Mouse (Mus musculus) granulocyte monocyte progenitor cell, adult 5-6 weeks (primary cell): ENCODE measurements around the gene Pramef25. TPM values are rescaled to one million over a fixed set of nuclear protein-coding genes. Genes with fewer than 3 reads are reported as not detected.
"Not testable (repeated sequence)": the region's sequence is repeated elsewhere in the genome, so short reads cannot be mapped to it uniquely, and the experiment has no call there.

Experiments
- ATAC-seq: replicated peaks from 2 replicates; pipeline ENCODE4 v1.8.0; 2016; ENCODE audit warnings: mild to moderate bottlenecking, moderate TSS enrichment, inconsistent platforms; ENCODE audit not compliant: poor library complexity, severe bottlenecking
- total RNA-seq, 2 experiments: library from RNA; stranded (forward) in 1 of 2; stranded (reverse) in 1 of 2; fragments of 200-712, 200-1000 nt in 1 of 2; fragments of >200 nt in 1 of 2; fragmentation: Nextera tagmentation in 1 of 2; gene quantifications; 2 replicates each; pipeline ENCODE4 v1.2.3; 2014 to 2017

Pramef25 gene
- total RNA-seq (2014; fragmentation: Nextera tagmentation) (not detected in 2 replicates), total RNA-seq (2017) (not detected in 2 replicates)

GRCm38 (mm10) chr4:143950916-143951315 is at the start of gene Pramef25:
Gene Pramef25 (minus strand): TSS chr4:143951016.
- not testable (repeated sequence) for ATAC-seq

DNA sequence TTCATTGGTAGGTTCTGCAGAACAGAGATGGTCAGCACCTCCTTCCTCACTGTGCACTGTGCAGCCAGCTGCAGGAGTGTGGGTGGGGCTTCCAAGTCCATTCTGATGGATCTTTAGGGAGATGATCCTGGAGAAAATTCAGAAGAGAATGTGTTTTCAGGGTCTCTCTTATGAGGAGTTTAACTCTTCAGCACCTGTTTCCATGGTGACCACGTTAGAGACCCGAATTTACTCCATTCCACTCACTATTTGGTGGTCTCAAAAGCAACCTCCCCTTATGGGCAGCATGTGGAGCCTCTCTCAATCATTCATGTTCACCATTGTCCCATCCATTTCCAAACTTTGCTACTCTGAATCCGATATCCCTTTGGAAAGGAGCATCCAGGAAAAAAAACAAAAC is 43.5 kb upstream of the Pramef25 start, which contains the start of gene Pramef17:
Pramef17 (minus strand) TSS at position 101 of the 400 bp plus-strand sequence.
- ATAC-seq: not testable (repeated sequence)

GRCm38 (mm10) chr4:143988126-143988525 is 37.3 kb upstream of the Pramef25 start:
- ATAC-seq: not testable (repeated sequence)

GRCm38 (mm10) chr4:143987475-143987941 is 36.7 kb upstream of the Pramef25 start:
- not testable (repeated sequence) for ATAC-seq

DNA sequence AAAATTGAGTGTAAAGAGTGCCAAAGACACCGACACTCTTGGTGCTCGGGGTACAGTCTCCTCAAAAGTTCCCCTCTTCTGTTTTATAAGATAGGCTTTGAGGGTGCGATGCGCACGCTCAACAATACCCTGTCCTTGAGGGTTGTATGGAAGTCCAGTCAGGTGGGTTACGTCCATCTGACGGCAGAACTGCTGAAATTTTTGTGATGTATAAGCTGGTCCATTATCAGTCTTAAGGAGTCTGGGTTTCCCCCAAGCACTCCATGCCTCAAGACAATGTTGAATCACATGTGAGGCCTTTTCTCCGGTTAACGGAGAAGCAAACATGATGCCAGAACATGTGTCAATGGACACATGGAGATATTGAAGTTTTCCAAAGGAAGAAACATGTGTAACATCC is 34.9 kb upstream of the Pramef25 start:
- ATAC-seq: not testable (repeated sequence)

DNA sequence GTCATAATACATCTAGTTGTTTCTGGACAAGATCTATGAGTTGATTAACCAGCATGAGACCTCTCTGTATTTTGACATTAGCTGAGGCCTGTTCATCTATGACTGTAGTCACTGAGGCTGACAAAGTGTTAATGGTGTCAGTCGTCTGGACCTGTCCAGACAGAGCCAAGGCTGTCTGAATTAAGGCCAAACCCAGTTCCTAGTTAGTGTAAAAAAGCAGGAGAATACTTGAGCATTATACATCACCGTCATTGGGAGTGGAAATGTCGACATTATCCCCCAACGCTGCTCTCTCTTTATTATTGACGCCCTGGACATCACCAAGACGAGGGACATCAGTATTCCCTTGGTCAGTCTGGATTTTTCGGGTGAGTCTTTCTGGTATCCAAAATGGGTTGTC is 34.3 kb upstream of the Pramef25 start:
- ATAC-seq: not testable (repeated sequence)

DNA sequence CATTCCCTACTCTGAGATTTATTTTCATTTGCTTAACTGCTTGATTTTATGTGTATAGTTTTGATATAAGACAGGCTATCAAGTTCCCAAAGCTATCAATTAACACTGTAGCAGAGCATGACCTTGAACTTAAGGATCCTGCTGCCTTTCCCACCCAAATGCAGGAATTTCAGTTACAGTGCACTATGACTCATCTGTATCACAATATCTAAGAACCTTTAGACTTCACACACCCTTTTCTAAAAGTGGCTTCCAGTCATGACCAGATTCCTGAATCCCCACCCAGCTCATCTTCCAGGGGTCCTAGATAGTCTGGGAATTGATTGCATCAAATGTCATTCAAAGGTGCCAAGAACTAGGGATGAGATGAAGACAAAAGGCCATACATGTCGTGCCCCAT is 32.6 kb upstream of the Pramef25 start:
- not testable (repeated sequence) for ATAC-seq

DNA sequence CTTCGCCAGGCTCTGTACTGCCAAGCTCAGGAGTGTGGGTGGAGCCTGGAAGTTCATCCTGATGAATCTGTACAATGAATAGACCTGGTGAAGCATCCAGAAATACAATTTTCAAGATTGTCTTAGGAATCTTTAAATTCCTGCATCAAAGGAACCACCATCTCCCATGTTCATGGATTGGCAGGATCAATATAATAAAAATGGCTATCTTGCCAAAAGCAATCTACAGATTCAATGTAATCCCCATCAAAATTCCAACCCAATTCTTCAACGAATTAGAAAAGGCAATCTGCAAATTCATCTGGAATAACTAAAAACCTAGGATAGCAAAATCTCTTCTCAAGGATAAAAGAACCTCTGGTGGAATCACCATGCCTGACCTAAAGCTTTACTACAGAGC is 16.0 kb upstream of the Pramef25 start, which contains the start of gene Gm13101:
Gm13101 (minus strand) TSS at position 101 of the 400 bp plus-strand sequence.
- ATAC-seq: not testable (repeated sequence)

DNA sequence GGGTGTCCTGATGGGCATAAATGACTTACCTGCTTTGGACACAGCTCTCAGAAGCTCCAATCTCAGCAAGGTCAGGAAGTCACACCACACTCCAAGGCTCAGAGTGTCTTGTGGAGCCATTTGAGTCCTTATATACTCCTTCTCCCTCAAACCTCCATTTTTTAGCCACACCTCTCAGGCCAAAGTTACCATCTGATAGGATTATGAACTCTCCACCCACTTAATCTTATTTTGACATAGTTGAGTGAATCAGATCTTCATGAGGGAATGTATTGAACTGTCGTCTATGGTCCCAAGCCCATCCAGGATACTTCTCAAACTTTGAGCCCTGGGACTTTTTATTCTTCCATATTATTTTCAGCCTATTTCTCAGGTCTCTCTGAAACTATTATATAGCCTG is 50.5 kb downstream of the Pramef25 start, which contains the start of gene Pramef6:
Pramef6 (minus strand) TSS at position 101 of the 400 bp plus-strand sequence.
- not testable (repeated sequence) for ATAC-seq

Other genes starting within 250 kb of the Pramef25 start
- not detected in 2 replicates for gene Gm13089, start 248.3 kb downstream of the Pramef25 start, total RNA-seq (2014; fragmentation: Nextera tagmentation)
- not detected in 2 replicates for gene Gm13089, start 248.3 kb downstream of the Pramef25 start, total RNA-seq (2017)
- not detected in 2 replicates for gene Gm13078, start 231.6 kb downstream of the Pramef25 start, total RNA-seq (2014; fragmentation: Nextera tagmentation)
- not detected in 2 replicates for gene Gm13078, start 231.6 kb downstream of the Pramef25 start, total RNA-seq (2017)
- not detected in 2 replicates for gene Gm13023, start 161.7 kb downstream of the Pramef25 start, total RNA-seq (2014; fragmentation: Nextera tagmentation)
- not detected in 2 replicates for gene Gm13023, start 161.7 kb downstream of the Pramef25 start, total RNA-seq (2017)
- not detected in 2 replicates for gene Gm13084, start 134.9 kb downstream of the Pramef25 start, total RNA-seq (2014; fragmentation: Nextera tagmentation)
- not detected in 2 replicates for gene Gm13084, start 134.9 kb downstream of the Pramef25 start, total RNA-seq (2017)
- not detected in 2 replicates for gene Gm13103, start 104.5 kb downstream of the Pramef25 start, total RNA-seq (2014; fragmentation: Nextera tagmentation)
- gene Gm13103, start 104.5 kb downstream of the Pramef25 start, total RNA-seq (2017): not detected in 2 replicates
- not detected in 2 replicates for gene Pramef6, start 50.6 kb downstream of the Pramef25 start, total RNA-seq (2014; fragmentation: Nextera tagmentation)
- gene Pramef6, start 50.6 kb downstream of the Pramef25 start, total RNA-seq (2017): not detected in 2 replicates
- gene Gm13101, start 15.9 kb upstream of the Pramef25 start, total RNA-seq (2014; fragmentation: Nextera tagmentation): not detected in 2 replicates
- not detected in 2 replicates for gene Gm13101, start 15.9 kb upstream of the Pramef25 start, total RNA-seq (2017)
- gene Pramef17, start 43.4 kb upstream of the Pramef25 start, total RNA-seq (2014; fragmentation: Nextera tagmentation): not detected in 2 replicates
- gene Pramef17, start 43.4 kb upstream of the Pramef25 start, total RNA-seq (2017): not detected in 2 replicates
- not detected in 2 replicates for gene Pramel4, start 108.1 kb upstream of the Pramef25 start, total RNA-seq (2014; fragmentation: Nextera tagmentation)
- gene Pramel4, start 108.1 kb upstream of the Pramef25 start, total RNA-seq (2017): not detected in 2 replicates
- not detected in 2 replicates for gene Gm13102, start 155.5 kb upstream of the Pramef25 start, total RNA-seq (2014; fragmentation: Nextera tagmentation)
- not detected in 2 replicates for gene Gm13102, start 155.5 kb upstream of the Pramef25 start, total RNA-seq (2017)
- not detected in 2 replicates for gene Oog3, start 211.6 kb upstream of the Pramef25 start, total RNA-seq (2014; fragmentation: Nextera tagmentation)
- not detected in 2 replicates for gene Oog3, start 211.6 kb upstream of the Pramef25 start, total RNA-seq (2017)
- gene Oog2, start 239.7 kb upstream of the Pramef25 start, total RNA-seq (2014; fragmentation: Nextera tagmentation): not detected in 2 replicates
- gene Oog2, start 239.7 kb upstream of the Pramef25 start, total RNA-seq (2017): not detected in 2 replicates